Mouse (Mus musculus) testis, adult 2 months (tissue): ENCODE measurements at regions not wholly inside any gene's neighbourhood (a gene's known extent, or its start where the extent isn't known, plus 50 kb on each side); places are given as distances from the start of the nearest gene placed in this dataset.

Experiments
- CTCF ChIP-seq: fragments of 200-500 bp; IDR thresholded peaks from 2 replicates; pipeline ENCODE4 v1.5.1; 2012; ENCODE audit warnings: low read depth, mild to moderate bottlenecking, inconsistent platforms, low read length, moderate library complexity; ENCODE audit not compliant: control insufficient read depth, insufficient read depth, insufficient replicate concordance
- POLR2A ChIP-seq: fragments of 200-500 bp; IDR thresholded peaks from 2 replicates; pipeline ENCODE4 v1.6.1; 2012; ENCODE audit warnings: low read depth, mild to moderate bottlenecking, inconsistent platforms, low read length, moderate library complexity; ENCODE audit not compliant: control insufficient read depth

DNA sequence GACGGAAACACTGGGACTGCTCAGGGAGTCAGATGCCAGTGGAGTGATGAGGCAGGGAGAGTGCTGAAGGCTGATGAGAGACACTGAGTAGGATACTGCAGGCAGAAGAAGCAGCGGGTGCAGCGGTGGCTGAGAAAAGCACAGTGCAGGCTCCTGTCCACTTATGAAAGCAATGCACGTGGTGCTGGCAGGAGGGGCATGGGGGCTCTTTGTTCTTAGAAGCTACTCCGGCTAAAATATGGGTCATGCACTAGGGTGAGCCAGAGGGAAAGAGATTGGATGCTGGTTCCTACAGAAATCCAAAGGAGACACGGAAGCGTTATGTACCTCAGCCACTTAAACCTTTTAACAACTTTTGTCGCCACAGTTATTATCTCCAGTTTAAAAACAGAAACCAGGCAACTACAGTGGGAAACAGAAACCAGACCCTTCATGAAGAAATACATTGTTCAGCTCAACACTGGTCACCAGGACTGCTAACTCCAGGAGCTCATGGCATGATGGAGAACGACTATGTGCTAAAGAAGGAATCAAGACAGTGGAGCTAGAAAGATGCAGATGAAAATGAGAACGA lies 82.6 kb upstream of the Fam49a start:
- TF ChIP-seq POLR2A, result no peak
- TF ChIP-seq CTCF, result no peak
